Mouse (Mus musculus) adrenal gland (tissue): ENCODE data around the gene Kdm7a.

Source experiments
- intact Hi-C: fragments of 180-260 bp; cut with DNase I; formaldehyde crosslinking; loops from one replicate; pipeline ENCODE4 v1.15.1; 2025
- long read RNA-seq, 2 experiments: library from polyadenylated mRNA; unstranded; transcript quantifications; one replicate each; pipeline ENCODE4 v2.0.0; 2020; ENCODE audit warnings: borderline replicate concordance in 1 of 2; ENCODE audit not compliant: insufficient replicate concordance in 1 of 2

The Kdm7a gene
- long read RNA-seq, experiment 1, full-length matches to known transcripts = 1 of 2 reads
- long read RNA-seq, experiment 1, partial matches to known transcripts = 1 of 2 reads
- long read RNA-seq, experiment 1, other reads (novel, unspliced or antisense) = 0 of 2 reads
- long read RNA-seq, experiment 2, partial matches to known transcripts = 0 of 4 reads
- long read RNA-seq, experiment 2, other reads (novel, unspliced or antisense) = 4 of 4 reads

DNA sequence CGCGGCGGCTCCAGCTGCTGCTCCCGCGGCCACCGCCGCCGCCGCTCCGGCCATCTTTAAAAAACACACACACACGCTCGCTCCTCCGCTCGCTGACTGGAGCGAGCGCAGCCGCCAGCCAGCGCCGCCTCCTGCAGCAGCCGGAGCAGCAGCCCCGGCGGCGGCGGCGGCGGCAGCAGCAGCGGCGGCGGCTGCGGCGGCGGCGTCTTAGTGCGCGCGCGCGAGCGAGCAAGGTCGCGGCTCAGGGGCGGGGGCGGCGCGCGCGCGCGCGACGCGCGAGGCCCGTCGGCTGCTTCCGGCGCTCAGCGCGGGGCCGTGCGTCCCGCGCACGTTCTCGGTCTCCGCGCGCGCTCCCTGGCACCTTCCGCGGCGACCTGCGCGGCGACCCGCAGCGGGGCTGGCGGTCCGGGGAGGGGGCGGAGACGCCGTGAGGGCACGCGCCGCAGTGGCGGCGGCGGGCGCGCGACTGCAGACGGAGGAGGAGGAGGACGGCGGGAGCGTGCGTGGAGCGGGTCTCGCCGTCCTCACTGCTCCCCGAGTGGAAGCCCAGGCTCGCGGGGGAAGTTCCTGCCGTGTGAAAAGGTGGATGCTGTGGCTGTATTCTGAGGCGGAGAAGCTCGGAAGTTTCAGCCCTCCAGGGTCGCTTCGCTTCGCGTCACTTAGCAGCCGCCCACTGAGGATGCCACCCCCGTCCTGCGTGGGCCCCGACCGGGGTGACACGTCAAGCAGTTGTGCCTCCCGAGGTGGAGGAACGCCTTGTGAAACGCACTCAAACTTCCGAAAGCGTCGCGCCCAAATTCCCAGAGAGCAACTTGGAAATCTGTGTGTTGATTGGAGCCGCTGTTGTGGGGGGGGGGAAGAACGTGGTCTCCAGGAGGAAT, at the start of gene Kdm7a:
Kdm7a (minus strand) TSS at position 209 of the 881 bp plus-strand sequence.
- intact Hi-C loops = loop anchor here (2.0 to 5.0 kb wide), 2 partner anchors 35 to 134 kb away; no protein-coding TSS in a partner anchor

DNA sequence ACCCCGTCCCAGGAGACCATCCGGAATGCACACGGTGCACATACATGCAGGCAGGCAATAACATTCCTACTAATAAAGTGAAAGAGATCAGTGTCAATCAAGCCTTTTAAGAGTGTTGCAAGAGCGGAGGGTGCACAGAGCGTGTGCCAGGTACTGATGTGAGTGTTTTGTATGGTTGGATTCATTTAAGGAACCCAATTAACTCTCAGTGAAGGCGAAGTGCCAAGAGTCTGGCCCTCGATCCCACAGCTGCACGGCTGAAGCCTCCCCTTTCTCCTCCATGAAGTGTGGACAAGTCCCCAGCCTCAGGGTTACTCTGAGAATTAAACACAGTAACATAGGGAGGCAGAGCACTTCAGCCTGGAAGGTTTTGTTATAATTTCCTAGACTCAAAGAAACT, 48.7 kb upstream of the Kdm7a start:
- intact Hi-C loops = no loop called here

DNA sequence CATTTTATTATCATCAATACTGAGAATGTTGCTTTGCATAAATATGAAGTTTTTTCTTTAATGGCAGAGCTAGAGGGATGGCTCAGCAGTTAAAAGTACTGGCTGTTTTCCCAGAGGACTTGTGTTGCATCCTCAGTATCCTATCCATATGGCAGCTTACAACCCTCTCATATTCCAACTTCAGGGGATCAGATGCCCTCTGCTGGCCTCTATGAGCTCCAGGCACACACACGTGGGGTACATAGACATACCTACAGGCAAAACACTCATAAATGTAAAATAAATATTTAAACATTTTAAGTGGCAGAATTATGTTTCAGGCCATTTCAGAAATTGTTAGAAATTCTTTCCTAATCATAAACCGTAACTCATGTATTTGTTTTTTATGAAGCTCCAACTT, 43.5 kb upstream of the Kdm7a start:
- intact Hi-C loops = no loop called here

DNA sequence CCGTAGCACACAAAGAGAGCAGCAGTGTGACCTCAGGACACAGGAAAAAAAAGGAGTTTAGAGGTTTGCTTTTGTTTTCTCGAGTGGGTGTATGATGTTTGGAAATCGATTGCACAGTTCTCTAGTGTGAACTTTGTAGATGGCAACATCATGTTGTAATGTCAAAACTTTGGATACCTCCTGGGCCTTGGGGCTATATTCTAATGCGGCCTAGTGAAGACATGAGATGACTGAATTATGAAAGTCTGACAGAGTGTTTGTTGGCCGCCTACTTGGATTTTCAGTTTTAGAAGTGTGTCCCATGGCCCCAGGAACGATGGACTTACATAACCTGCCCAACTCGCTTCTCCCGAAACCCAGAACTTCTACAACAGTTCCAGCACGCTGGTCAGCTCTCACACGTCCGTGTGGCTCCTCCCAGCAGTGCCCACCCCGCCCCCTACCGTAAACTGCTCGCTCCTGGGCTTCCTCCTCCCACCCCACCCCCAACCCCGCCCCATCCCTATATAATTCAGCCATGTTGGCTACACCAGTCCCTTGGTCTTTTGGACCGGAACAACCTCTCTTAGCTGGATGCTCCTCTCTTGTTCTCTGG, 42.7 kb upstream of the Kdm7a start:
- intact Hi-C loops = no loop called here

DNA sequence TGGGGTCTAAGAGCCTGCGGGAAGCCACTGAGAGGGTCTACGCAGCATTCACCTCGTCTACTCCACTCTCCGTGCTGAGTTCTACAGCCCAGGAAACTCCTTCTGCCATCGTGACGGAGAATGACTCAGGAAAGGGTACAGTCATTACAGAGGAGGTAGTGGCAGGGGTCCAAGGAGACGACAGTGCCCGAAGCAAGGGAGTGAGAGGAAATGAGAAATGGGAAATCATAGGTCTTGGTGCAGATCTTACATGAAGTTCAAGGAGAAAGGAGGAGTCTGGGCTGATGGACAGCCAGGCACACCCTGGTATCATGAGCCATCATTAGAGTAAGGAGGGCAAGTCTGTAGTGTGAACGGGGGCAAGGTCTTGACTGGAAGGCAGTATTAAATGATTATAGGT, 37.5 kb upstream of the Kdm7a start:
- intact Hi-C loops = loop anchor here (5.0 kb wide), 1 partner anchor 37 kb away; the partner anchor contains the start of gene Kdm7a

DNA sequence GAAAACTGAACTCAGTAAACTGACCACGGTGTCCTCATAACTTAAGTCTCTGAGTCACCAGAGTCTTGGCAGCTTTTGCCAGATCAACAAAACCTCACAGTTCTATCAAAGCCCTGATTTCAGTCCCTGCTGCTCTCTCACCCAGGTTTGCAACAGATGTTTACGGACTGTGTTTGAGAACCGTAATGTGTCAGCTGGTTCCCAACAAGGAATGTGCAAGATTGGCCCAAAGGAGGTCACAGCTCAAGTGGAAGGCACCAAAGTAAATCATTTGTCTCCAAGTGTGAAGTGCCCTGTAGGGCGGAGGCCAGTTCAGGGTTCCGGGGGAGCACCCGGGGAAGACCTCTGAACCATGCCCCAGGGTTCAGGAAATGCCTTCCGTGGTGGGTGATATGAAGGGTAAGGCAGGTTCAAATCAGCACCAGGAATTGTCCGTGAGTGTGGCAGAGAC, 36.9 kb upstream of the Kdm7a start:
- intact Hi-C loops = loop anchor here (5.0 kb wide), 1 partner anchor 36 kb away; the partner anchor contains the start of gene Kdm7a

DNA sequence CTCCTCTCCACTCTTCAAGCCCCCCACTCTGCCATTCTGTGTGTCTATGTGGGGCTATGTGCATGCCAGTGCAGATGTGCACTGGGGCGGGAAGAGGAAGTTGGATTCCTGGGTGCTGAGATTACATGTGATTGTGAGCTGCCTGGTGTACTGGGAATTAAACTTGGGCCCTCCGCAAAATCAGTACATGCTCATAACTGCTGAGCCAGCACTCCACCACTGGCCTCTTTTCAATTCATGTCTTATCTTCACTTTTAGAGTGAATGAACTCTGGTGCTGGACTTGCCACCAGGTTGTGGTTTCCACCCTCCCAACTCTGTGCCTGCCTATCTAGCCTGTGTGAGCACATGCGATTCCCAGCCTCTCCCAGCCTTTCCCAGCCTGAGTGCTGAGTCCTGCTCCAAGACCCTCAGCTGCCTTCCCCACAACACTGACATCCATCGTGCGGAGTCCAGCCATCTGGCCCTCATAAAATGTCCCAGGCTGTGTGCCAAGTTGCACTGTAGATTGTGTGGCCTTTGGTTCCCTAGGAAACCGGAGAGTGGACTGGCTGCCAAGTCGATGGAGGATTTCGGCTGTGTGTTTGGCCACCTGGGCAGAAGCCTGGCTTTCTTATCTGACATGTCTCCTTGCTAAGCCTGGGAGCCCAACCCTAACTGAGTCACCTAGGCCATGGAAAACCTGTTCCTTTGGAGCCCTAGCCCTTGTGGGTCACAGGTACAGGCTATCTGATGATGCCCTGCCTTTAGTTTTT, 36.3 kb upstream of the Kdm7a start:
- intact Hi-C loops = loop anchor here (5.0 kb wide), 1 partner anchor 36 kb away; the partner anchor contains the start of gene Kdm7a

DNA sequence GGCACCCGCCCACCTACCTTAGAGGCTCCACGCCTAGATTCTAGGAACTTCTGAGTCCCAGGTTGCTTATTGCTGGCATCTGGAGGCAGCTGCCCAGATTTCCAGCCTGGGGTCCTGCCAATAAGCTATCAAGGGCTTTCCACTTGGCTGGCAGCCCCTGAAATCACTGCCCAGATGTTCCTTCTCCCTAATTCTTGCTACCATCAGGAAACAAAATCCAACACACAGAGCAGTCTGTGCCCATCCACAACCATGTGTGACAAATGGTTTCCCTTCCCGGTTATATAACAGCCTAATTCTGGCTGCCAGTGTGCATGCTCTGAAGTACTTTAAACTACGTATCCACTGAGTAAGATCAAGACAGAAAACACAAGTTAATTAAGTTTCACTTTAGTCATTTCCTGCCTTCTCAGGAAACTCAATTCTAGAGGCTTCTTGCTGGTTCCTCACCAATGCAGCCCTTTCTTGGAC, 34.9 kb upstream of the Kdm7a start:
- intact Hi-C loops = loop anchor here (5.0 kb wide), 1 partner anchor 34 kb away; the partner anchor contains the start of gene Kdm7a

DNA sequence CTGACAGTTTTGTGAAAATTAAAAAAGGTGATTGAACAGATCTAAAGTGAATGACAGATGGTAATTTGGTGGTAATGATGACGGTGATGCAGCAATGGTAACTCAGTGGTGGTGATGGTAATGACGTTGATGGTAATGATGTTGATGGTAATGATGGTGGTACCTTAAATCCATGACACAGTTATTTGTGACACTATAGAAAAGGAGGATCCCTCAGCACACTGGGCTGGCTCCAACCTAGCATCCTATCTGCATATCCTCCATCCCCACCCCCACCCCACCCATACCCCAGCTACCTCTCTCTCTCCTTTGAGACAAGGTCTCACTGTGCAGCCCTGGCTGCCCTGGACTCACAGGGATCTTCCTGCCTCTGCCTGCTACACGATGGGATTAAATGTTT, 34.4 kb upstream of the Kdm7a start:
- intact Hi-C loops = loop anchor here (5.0 kb wide), 1 partner anchor 34 kb away; the partner anchor contains the start of gene Kdm7a

DNA sequence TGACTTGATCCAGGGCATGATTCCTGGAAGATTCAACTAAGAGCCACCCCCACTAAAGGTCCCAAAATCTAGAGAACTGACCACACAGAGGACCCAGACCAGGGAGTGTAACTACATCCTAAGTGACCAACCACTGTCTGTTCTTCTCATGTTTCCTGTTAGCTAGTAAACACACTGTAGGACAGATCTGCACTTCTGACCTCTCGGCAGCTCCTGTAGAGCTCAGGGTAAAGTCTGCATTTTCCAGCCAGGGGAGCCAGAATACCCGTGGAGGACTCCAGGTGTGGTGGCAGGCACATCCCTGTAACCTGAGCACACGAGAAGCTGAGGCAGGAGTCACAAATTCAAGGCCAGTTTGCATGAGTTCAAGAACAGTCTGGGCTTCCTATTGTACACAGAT, 31.3 kb upstream of the Kdm7a start:
- intact Hi-C loops = no loop called here

DNA sequence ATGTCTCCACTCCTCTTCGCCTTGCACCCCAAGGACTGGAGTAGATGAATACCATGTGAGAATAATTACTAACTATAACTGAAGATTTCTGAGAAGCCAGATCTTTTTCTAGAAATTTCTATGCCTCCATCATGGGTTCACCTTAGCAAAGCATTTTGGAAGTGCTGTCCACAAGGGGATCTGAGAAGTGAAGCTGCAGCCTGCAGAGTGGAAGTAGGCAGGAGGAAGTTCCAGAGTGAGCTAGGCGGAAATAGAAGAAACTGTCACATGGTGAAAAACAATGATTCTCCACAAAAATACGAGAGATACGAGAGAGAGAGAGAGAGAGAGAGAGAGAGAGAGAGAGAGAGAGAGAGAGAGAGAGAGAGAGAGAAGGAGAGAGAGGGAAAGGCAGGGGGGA, 26.0 kb upstream of the Kdm7a start:
- intact Hi-C loops = no loop called here

DNA sequence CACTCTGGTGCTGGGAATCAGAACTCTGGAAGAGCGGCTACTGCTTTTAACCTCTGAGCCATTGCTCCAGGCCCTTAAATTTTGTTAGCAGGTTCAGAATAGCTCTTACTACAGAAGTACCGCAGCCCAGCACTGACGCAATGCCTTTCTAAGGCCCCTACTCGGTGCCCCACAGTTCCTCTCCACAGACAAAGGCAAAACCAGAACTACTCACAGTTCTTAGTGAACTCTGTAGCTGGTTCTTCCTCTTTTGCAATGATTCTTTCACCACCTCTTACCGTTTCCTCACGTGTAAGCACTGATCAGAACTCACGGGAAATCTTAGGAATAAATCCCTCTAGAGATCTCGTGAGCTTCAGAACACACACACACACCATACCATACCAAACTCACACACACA, 24.1 kb upstream of the Kdm7a start:
- intact Hi-C loops = no loop called here

DNA sequence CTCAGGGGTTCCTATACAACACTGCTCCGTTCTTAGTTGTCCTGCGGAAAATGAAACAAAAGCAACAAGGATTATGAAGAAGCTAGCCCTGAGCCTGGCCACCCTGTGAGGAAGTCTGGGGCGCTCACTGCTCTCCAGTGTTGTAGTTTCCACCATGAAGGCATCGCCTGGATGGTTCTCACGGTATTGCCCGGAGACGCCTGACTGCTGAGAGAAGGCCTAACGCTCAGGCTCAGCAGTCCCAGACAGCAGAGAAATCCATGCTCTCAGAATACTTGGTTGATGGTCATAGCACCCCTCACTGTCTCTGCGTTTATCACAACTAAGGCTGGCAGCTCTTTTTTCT, 20.0 kb upstream of the Kdm7a start:
- intact Hi-C loops = no loop called here

DNA sequence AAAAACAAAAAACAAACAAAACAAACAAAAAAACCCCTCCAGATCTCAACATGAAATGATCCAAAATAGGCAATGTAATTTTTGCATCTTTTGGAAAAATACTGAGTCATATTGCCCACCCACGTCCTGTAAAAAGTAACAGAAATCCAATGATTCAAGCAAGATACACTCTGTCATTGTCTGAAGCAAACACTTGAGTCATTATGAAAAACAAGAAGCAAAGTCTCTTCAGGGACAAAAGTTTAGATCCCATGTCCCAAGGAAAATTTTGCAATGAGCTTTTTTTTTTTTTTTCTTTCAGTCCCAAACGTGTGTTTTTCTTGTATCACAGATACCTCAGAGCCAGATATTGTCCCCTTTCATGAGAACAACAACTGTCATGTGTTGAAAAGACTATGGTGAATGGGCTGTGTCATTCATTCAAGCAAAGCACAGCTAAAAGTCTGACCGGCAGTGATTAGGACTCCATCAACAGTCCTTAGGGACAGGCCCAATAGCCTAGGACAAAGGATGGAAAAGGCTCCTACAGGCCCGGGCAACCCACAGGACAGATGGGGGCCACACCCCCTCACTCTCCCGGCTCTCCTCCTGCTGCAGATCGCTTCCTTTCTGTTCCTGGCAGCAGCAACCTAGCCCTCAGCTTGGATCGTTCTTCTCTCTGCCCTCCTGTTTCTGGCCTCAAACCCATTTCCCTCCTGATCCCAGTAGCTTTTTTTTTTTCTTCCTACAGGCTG, 19.5 kb upstream of the Kdm7a start:
- intact Hi-C loops = no loop called here

DNA sequence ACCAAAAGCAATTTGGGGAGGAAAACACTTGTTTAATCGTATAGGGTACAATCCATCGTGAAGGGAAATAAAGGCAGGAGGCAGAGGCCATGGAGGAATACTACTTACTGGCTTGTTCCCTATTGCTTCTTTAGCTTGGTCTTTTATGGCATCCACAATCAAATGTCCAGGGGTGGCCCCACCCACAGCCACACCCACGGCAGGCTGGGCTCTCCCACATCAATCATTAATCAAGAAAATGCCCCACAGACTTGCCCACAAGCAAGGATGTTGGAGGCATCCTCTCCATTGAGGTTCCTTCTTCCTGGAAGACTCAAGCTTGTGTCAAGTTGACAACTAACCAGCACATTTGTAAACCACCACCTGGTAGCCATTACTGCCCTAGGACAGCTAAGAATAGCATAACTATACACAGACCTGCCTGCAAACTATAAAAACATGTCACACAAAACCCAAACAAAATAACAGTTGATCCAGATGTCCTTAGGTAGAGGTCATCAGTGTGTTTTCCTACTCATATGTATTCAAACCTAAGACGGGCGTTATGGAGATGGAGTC, 16.8 kb upstream of the Kdm7a start:
- intact Hi-C loops = no loop called here

DNA sequence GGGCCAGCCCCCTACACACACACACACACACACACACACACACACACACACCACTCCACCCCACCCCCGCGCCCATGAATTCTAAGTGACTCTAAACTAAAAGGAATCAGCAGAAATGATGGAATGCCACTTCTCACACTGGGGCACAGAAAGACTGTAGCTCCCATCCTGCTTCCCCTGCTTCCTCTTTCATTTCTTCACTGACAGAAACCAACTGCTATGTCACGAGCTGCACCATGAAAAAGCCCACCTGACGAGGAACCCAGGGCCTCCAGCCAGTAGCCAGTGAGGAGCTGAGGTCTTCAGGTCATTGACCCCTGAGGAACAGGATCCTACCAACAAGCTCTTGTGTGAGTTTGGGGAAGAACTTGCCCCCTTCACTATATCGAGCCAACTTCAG, 15.9 kb upstream of the Kdm7a start:
- intact Hi-C loops = no loop called here

DNA sequence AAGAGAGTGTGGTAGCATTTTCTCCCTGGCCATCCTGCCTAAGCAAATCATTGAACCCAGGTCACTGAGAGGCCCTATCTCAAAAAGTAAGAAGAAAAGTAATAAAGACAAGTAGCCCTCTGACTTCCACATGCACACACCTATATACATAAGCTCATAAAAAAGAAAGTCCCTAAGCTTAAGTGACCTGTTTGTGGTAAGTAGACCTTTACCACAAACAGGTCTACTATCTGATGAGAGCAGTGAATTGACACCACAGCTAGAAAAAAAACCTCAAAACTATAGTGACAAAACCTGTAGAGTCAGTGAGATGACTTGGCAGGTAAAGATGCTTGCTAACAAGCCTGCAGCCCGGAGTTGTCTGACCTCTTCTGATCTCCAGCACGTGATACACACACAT, 11.4 kb upstream of the Kdm7a start:
- intact Hi-C loops = no loop called here

DNA sequence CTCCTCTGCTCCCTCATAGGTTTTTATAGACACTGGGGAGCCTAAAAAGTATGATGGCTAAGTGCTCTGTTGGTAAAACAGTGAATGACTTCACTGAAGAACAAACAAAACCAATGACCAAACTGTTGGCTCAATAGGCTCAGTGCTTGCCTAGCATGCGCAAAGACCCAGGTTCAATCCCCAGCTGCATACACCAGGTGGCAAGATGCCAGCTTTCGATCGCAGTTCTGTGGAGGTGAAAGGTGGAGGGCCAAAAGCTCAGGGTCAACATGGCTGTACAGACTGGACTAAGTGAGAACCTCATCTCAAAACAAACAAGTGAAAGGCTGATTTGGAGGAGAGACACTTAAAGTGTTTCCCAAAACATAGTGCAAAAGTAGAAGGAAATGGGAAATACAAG, 10.5 kb upstream of the Kdm7a start:
- intact Hi-C loops = no loop called here

DNA sequence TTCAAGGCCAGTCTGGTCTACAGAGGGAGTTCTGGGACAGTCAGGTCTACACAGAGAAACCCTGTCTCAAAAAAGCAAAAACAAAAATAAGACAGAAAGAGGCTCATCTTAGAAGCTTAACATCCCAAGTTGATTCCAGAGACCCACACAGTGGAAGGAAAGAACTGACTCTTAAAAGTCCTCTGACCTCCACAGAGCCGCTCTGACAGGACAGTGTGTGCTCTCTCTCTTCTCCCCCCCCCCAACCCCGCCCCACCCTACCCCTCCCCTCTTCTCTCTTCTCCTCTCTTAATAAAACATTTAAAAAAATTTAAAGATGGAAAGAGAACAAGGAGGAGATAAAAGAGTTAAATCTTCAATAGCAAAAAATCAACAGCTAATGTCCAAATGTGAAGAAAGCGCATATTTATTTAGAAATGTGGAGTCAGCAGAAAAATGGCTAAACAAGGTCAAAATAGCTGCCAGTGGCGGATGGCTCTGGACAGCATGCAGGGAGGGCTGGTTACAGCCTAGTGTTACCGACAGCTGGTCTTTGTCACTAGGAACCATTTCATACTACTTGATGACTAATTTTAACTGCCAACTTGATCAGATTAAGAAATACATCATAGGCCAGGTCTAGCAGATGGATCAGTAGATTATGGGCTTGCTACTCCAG, 8.5 kb upstream of the Kdm7a start:
- intact Hi-C loops = no loop called here

DNA sequence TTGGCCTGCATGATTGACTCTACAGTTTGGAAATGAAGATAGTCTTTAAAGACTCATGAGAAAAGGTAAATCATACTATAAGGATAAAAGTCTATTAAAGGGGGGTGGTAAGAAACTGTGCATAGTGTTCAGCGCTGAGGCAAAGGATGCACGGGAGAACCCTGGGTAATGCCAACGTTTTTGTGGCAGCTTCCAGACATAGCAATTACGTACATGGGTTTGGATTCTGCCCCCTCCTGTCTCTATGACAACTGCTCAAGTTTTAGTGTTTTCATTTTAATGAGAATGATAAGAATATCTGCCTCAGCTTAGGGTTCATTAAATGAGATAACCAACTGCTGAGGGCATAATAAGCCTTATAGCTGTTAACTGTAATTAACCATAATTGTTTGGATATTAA, 3.1 kb upstream of the Kdm7a start:
- intact Hi-C loops = loop anchor here (5.0 kb wide), 1 partner anchor 33 kb away; no protein-coding TSS in a partner anchor
